Mouse (Mus musculus): ENCODE measurements at regions not wholly inside any gene's neighbourhood (a gene's known extent, or its start where the extent isn't known, plus 50 kb on each side); places are given as distances from the start of the nearest gene placed in this dataset.
"Not testable (repeated sequence)": the region's sequence is repeated elsewhere in the genome, so short reads cannot be mapped to it uniquely, and the experiment has no call there.

DNA sequence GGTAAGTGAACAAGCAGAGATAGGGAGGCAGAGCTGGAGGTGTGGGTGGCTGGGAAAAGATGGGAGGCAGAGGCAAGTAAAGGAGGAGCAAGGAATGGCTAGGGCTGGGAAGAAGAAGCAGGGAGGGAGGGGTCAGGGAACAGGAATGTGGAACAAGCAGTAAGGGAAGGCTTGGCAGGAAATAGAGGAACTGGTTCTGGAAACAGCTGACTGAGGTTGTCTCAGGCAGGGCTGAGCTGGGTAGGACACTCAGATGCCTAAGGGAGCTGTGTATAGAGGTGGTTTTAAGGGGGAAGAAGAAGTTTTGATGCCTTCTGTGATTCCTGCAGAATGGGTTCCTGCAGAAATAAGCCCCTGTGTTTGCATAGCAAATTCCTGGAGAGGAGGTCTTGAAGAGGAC lies 92.7 kb downstream of the Nucb2 start:
- no peak for DNase-seq (ENCODE audit: low spot score in 2 of 2)

DNA sequence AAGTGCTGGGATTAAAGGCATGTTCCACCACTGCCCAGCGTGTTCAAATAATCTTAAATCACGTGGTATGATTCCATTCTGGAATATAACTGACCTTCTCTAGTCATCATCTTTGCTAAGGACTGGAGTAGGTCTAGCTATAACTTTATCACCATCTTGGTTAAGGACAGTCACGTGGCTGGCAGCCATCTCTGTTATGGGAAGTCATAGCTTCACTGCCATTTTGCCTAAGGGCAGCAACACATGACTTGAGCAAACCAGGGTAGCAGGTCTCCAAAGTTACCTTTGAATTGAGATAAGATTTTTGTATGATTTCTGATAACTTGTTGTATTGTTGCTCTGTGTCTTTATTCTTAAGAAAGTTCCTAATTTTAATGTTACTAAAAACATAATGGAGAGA lies 96.2 kb downstream of the Nucb2 start:
- DNase-seq (ENCODE audit: low spot score in 2 of 2): no peak

DNA sequence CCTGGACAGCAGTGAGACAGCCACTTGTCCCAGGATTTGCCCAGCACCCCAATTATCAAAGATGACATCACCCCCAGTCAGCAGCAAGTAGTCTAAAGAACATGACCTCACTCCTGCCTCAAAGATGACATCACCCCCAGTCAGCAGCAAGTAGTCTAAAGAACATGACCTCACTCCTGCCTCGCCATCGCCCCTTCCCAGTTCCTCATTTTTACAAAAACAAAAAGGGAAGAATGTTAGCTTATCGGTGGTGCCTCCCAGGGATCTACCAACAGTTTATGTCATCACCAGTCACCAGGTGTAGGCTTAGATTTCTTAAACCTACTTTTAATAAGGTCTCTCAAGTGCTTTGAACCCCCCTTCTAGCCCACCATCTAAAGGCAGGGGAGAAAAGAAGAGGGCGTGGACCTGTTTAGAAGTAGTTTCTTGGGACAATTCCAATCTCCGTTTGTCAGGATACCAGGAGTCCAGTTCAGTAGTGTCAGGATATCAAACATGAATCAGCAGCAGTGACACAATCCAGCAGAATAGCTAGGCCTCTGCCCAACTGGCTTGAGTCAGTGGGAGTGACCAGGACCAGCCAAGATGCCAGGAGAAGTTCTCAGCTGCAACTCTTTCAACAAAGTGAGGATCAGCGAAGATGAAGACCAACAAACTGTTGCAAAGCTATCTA lies 99.1 kb downstream of the Nucb2 start:
- DNase-seq (ENCODE audit: low spot score in 2 of 2): no peak

DNA sequence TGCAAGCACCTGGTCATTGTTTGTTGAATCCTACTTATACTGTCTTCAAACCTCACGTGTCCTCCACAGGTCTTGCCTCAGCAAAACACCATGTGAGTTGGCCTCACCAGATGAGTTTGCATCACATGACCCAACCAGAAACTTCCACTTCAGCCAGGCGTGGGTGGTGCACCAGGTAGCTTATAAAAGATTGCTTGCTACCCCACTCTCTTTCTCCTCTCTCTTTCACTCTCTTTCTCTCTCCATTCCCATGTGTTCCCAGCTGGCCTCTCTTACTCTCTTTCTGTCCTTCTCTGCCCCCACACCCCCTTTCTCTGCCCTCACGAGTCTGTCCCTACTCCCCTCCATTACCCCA lies 99.6 kb downstream of the Nucb2 start:
- no peak for DNase-seq (ENCODE audit: low spot score in 2 of 2)

DNA sequence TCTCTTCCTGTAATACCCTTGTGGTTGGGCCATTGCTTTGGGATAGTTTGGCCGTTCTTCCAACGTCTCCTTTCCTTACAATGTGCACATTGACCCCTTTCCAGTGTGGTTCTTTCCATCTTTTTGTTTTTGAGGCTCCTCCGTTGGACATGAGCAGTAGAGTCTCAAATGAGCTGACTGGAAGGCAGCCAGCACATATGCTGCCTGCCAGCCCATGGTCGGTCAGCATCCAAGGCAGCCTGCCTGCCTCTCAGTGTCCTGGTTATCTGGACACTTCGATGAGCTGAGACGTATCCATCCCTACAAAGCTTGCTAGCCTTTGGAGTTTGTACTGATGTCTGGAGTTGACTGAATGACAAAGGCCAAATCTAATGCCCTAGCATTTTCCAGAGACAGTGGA lies 102.1 kb downstream of the Nucb2 start:
- DNase-seq (ENCODE audit: low spot score in 2 of 2): no peak

DNA sequence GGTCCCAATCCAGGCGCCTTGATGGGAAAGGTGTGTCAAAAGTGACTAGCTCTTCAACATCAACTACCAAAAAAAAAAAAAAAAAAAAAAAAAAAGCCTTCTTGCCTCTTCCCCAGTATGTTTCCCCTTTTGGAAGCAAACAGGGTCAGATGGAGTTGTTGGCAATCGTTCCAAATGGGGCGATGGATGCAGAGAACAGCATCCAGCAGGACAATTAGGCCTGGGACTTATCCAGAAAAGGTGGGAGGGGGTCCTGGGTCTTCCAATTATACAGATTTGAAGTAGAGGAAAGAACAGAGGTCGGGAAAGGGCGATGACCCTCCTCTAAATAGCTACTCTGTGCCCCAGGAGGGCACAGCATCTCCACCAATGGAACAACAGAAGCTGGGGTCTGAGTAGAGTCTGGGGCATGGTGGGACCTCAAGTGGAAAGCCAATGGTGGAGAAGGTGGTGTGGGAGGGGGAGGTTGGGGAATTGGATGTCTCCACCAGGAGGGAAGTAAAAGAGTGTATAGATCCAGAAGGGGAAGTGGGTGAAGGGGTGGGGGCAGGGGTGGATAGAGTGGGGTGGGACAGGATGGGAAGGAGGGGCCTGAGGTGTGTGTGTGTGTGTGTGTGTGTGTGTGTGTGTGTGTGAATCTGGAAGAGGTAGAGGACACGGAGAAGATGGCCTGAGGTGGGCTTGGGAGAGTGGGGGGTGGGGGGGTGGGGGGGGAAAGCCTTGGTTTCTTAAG lies 102.7 kb downstream of the Nucb2 start:
- no peak for DNase-seq (ENCODE audit: low spot score in 2 of 2)

DNA sequence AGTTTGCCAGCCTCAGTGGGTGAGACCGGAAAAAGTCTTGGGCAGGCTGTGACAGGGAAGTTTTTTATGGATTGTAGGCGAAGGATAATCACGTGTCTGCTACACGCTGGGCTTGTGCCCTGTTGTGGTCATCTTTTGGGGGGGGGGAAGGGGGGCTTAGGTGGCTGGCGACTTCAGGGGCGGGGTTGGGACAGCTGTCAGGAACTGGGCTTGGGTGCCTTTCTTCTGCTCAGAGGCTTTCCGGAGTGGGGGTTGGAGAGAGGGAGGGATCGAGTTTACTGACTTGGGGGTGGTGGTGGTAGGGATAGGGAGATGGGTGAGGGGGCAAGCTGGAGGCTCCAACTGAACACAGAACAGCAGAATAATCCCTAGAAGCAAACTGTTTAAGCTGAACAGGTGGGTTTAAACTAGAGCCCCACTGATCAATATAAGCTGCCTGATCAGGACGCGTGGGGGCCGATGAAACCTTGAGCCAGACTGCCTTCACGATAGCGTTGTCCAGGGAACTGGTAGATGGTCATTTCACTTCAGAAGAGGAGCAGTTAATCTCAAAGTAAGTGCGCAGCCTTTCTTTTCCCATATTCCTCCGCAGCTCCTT lies 103.6 kb downstream of the Nucb2 start:
- no peak for DNase-seq (ENCODE audit: low spot score in 2 of 2)

DNA sequence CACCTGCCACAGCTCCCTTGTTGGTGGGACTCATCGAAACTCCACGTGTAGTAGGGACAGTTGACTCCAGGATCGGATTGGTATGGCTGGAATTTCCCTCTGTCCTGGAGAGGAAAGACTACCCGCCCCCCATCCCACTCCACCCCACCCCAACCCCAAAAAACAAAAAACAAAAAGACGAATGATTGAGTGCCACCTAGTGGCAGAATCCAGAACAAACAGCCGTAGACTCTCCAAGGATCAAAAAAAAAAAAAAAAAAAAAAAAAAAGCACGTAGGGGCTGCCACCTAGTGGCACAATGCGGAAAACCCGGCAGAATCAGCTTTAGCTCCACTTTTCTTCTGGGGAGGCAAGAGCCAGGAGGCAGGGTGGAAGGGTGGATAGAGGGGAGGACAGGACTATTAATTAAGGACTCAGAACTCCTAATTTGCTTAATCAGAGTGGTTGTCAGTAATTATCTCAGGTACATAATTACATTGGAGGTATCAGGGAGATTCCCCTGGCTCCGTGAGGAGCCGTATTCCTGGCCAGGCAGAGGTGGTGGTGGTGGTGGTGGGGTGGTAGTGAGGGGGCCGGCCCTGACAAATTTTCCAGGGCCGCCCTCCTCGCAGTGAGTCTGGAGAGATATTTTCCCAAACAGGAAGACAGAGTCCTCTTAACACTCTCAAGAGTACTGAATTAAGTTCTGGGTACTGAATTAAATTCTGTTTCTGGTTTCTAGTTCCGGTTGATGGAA lies 104.3 kb downstream of the Nucb2 start:
- DNase-seq (ENCODE audit: low spot score in 2 of 2): no peak

DNA sequence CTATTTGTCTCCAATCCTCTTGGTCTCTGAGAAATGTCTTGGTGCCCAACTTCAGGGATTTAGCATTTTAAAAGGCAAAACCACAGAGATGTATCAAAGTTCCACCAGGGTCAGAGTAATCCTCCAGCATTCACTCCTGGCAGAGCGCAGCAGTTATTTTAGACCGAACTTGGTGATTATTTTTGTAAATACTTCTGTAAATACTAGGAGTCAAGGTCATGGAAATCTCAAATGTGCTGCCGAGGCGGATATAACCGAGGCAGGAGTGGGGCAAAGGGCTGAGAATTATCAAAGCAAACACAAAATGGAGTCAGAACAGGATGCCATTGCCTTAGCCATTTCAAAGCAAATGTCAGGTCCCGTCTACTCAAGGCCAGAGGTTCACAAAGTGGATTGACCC lies 105.2 kb downstream of the Nucb2 start:
- DNase-seq (ENCODE audit: low spot score in 2 of 2): no peak

DNA sequence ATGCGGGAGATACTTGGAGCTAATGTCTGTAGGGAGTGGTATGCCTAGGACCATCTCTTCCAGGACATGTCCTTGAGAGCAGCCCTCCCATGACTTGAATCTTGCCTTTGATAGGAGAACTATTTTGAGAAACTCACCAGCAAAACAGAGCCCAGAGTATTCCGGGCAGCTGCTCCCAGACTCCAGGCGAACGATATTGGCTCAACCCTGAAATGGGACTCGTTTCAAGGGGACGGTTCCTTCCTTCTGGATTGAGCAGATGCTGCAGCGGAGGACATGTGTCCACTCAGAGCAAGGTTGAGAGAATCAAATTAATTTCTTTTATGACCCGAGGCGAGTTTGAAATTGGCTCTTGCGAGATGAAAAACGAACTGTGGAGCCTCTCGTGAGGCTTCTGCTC lies 105.7 kb downstream of the Nucb2 start:
- no peak for DNase-seq (ENCODE audit: low spot score in 2 of 2)

DNA sequence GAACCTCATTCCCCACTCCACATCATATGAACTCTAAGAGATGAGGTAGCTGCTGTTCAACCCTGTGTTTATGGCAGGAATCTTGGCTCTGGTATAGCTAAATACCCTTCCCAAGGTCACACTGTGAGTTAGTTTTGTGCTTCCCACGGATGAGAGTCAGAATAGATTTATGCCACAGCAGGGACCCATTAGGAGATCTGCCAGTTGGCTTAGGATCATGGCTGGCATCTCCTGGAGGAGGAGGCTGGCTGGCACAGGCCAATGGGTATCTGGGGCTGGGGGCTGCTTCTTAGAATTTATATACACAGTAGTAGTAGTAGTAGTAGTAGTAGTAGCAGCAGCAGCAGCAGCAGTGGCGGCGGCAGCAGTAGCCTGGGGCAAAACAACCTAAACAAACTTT lies 111.8 kb downstream of the Nucb2 start:
- no peak for DNase-seq (ENCODE audit: low spot score in 2 of 2)

DNA sequence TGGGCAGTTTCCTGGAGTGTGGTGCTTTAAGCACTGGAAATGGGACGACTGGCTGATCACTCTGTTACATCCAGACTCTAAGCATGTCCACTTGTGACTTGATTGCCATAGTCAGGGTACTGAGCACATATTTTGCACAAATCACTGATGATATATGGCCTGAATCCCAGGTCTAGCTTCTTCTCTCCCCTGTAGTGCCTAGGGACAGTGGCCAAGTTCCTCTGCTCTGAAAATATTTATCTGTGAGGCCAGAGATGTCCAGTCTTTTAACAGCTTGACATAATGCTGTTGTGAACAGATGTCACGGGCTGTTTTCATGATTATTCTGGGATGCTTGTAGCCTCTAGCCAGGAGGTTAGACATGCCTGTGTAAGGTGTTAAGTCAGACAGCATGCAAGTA lies 115.5 kb downstream of the Nucb2 start:
- no peak for DNase-seq (ENCODE audit: low spot score in 2 of 2)

DNA sequence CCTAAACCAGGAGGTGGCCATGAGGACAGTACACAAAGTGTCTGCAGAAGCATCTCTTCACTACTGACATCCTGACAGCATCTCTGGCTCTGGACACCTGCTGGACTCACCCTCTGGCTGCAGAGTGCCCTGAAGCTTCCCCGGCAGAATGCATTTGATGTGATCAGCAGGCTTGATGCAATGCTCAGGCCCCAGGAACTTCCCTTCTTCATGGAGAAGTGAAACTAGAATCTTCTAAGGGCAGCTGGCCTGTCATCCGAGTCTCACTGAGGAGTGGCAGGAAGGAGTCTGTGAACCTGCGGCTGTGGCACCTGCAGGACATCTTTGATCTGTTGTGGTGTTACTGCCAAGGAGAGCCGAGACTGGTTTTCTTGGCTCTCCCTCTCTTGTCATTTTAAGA lies 116.2 kb downstream of the Nucb2 start:
- DNase-seq (ENCODE audit: low spot score in 2 of 2): no peak

DNA sequence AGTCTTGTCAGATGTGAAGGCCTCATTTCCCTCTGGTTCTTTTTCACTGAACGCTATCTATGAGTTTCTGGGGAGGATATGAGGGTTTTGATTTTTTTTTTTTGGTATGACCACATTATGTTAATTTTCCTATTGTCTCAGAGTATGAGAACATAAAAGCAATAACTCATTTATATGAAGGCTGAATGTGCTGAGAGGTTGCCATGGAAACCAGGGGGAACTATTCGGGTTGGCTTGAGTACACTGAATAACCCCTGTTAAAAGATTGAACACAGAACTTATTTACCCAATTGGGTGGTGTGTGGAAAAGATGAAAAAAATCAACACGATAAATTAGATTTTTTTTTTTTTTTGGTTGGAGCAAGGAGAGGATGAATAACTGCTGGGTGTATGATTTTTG lies 129.0 kb downstream of the Nucb2 start:
- no peak for DNase-seq (ENCODE audit: low spot score in 2 of 2)

DNA sequence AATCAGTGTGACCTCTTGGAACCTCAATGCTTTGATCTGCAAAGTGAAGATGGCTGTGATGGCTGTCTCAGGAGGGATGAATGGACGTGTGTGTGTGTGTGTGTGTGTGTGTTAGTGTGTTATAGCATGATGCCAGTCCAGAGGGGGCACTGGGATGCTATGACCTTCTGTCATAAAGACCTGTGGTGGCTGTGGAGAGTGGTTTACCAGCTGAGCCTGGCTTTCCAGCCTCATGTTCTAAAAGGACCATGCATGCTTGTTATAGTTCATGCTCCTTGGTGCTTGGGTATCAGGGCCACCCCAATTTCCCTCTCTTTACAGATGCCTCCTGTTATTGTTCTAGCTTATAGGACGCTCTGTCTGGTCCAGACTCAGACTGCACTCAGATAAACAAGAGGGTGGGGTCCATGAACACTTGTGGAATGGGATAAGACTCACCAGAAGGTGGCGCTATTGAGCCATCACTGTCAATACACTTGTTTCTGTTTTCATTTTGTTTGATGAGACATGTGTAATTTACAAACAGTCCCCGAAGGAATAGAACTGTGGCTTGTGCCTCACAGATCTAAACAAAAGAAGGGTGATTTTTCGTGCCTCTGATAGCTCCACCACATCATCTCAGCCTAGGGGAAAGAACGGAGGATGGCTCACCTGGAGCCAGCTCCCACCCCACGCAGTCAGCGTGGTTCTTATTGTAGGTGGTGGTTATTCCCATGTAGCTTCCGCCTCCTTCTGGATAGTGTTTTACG lies 140.9 kb downstream of the Nucb2 start:
- DNase-seq (ENCODE audit: low spot score in 2 of 2): peak in 1 of 2 experiments; percentile 9

DNA sequence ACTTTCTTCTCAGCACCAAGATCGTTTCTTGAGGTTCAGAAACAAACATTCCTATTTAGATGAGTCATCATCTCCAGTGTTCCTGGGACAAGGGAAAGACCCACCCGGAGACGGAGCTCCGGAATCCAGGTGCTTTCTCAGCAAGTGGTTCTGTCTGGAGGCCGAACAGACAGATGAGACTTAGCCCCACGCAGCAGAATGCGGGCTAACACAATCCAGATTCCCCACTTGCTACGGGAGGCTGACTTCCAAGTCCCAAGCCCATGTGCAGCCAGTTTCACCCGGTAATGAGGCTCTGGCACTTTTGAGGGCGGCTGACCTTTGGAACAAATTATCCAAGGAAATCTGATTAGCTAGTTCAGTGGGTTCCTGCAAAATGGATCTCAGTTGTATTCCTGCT lies 150.3 kb downstream of the Nucb2 start:
- DNase-seq (ENCODE audit: low spot score in 2 of 2): no peak

DNA sequence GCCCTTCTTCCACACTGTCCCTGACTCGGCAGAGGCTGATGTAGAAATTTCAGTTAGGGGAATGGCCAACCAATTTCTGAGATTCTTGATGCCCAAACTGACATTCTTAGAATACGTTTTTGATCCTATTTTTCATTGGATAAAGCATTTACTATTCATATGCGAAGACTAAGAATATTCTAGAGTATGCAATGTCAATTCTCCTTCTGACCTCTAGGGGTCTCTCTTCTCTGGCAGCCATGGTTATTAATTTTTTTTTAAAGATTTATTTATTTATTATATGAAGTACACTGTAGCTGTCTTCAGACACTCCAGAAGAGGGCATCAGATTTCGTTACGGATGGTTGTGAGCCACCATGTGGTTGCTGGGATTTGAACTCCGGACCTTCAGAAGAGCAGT lies 152.9 kb downstream of the Nucb2 start:
- DNase-seq (ENCODE audit: low spot score in 2 of 2): not testable (repeated sequence)

DNA sequence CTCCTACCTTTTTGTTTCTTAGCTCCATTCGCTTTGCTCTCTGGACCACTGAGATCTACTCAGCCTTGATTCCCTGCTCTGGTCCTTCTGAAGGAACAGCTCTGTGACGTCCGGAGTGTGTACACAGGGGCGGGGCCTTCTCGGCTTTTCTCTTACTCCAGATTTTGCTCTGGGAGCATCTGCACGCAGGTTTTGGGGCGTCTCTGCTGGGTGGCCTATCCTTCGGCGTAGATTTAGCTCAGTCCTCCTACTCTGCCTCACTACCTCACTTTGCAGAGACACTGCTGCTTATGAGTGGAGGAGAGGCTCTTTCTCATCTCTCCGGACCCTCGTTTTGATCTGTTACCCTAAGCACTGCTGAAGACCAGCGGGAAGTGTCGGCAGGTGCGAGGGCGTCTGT lies 161.4 kb downstream of the Nucb2 start:
- DNase-seq (ENCODE audit: low spot score in 2 of 2): no peak

DNA sequence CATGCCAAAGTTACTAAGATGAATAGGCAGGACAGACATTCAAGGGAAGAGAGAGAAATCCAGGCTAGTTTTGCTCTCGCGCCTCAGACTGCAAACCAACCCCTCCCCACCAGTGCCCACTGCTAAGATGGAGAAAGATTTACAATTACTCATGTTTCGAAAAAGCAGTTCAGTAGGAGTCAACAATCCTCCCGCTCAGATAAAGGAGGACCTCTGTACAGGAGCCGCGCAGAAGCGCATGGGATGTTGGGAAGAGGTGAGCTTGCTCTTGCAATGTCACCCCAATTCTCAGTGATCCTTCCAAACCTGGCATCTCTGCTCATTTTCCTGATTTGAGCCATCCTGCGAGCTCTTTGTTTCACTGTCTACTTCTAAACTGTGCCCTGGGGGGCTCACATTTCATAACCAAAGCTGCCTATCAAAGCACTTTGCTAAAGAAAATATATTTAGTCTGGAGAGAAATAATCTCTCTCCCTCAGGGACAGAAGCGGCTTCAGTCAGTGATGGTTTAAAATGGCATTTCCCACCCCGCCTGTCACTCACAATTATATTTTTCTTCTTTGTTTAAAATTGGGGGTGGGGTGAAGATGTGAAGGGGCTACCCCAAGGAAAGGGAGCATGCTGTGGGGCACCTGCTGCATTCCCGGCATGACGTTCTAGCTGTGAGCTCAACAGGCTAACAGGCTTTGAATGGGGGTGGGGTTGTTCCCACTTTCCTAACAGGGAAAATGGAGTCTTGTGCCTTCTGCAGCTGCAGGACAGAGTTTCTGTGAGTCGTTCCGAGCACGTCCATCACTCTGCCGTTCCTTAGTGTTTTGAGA lies 170.2 kb downstream of the Nucb2 start:
- DNase-seq (ENCODE audit: low spot score in 2 of 2): no peak

DNA sequence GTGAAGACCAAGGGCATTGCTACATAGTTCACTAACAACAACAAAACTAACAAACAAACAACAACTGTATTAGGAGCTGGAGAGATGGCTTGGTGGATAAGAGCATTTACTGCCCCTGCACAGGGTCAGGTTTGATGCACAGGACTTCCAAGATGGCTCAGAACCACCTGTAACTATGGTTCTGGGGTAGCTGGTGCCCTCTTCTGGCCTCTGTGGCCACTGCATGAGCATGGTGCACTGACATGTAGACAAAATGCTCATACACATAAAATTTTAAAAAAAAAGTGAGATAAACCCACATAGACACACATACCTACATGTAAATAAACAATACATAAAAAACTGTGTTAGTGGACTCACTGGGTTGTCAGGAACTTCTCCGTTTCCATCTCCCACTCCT lies 172.5 kb downstream of the Nucb2 start:
- DNase-seq (ENCODE audit: low spot score in 2 of 2): no peak

DNA sequence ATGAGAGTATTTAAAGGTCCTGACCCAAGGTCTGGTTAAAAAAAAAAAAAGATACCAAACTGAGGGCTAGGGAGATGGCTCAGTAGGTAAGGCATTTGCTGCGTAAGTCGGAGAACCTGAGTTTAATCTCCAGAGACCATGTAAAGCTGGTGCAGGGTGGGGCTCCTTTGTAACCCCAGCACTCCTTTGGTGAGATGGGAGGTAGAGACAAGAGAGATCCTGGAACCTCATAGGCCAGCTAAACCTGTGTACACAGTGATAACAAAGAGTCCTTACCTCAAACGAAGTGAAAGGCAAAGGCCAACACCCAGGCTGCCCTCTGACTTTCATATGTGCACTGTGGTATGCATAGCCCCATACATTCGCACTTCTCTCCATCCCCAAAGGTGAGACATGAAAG lies 175.0 kb downstream of the Nucb2 start:
- no peak for DNase-seq (ENCODE audit: low spot score in 2 of 2)
